Mouse (Mus musculus) embryo, embryonic 11 days (tissue): ENCODE data around the gene Lrch2.
"Not testable (repeated sequence)": the region's sequence is repeated elsewhere in the genome, so short reads cannot be mapped to it uniquely, and the experiment has no call there.

Experiments
- DNase-seq: peaks from one replicate; pipeline ENCODE4 v3.0.0-alpha.2; 2015

The Lrch2 gene

GRCm38 (mm10) chrX:147553421-147554201, at the start of gene Lrch2:
Lrch2 (minus strand) TSS chrX:147554081.
- DNase-seq, result peak; percentile 75

GRCm38 (mm10) chrX:147540934-147541870, 12.7 kb downstream of the Lrch2 start:
- DNase-seq, result no peak

- no peak for DNase-seq
Observed at GRCm38 (mm10) chrX:147538377-147538776, 15.5 kb downstream of the Lrch2 start.

- not testable (repeated sequence) for DNase-seq
Observed at GRCm38 (mm10) chrX:147537117-147537516, 16.8 kb downstream of the Lrch2 start.

- no peak for DNase-seq
Observed at GRCm38 (mm10) chrX:147535616-147536015, 18.3 kb downstream of the Lrch2 start.

- DNase-seq, result no peak
Observed at GRCm38 (mm10) chrX:147531675-147532074, 22.2 kb downstream of the Lrch2 start.

- DNase-seq, result no peak
Observed at GRCm38 (mm10) chrX:147527646-147528172, 26.2 kb downstream of the Lrch2 start.

- DNase-seq, result no peak
Observed at GRCm38 (mm10) chrX:147489551-147489950, 64.3 kb downstream of the Lrch2 start.

- not testable (repeated sequence) for DNase-seq
Observed at GRCm38 (mm10) chrX:147453610-147454009, 100.3 kb downstream of the Lrch2 start, which contains the start of gene Vmn1r239-ps. Vmn1r239-ps (minus strand) TSS chrX:147453710.

GRCm38 (mm10) chrX:147443386-147443785, 110.5 kb downstream of the Lrch2 start:
- DNase-seq, result no peak

GRCm38 (mm10) chrX:147435400-147435799, 118.5 kb downstream of the Lrch2 start:
- DNase-seq, result no peak

- no peak for DNase-seq
Observed at GRCm38 (mm10) chrX:147429753-147430152, 124.1 kb downstream of the Lrch2 start.

GRCm38 (mm10) chrX:147429129-147429528, 124.8 kb downstream of the Lrch2 start, which contains the start of gene Il13ra2:
Il13ra2 (minus strand) TSS chrX:147429192.
- no peak for DNase-seq
